Mouse (Mus musculus): ENCODE results near the gene Kif21b. TPM values are rescaled to one million over a fixed set of nuclear protein-coding genes. Genes with fewer than 3 reads are reported as not detected.
A peak's percentile ranks its signal among the peaks of the same experiment; 100 is the strongest.

Kif21b gene
- polyA plus RNA-seq, 2 experiments from 2014 or later: 26.6 to 31.2 TPM

- ATAC-seq: no peak
Measured at GRCm38 (mm10) chr1:136160297-136160696, 29.1 kb downstream of the Kif21b start.

GRCm38 (mm10) chr1:136160930-136161329 lies 29.7 kb downstream of the Kif21b start:
- ATAC-seq: no peak

GRCm38 (mm10) chr1:136161333-136161921 lies 30.2 kb downstream of the Kif21b start:
- no peak for ATAC-seq

GRCm38 (mm10) chr1:136165436-136165835 lies 34.2 kb downstream of the Kif21b start:
- no peak for ATAC-seq

GRCm38 (mm10) chr1:136167657-136168056 lies 36.5 kb downstream of the Kif21b start:
- no peak for ATAC-seq

- ATAC-seq: peak; percentile 69
Measured at GRCm38 (mm10) chr1:136170109-136170508, 38.9 kb downstream of the Kif21b start.

- no peak for ATAC-seq
Measured at GRCm38 (mm10) chr1:136172696-136173095, 41.5 kb downstream of the Kif21b start.

GRCm38 (mm10) chr1:136174101-136174606 lies 43.0 kb downstream of the Kif21b start:
- peak; percentile 75 for ATAC-seq

- ATAC-seq: peak; percentile 19
Measured at GRCm38 (mm10) chr1:136175183-136175582, 44.0 kb downstream of the Kif21b start.

GRCm38 (mm10) chr1:136177085-136177484 lies 45.9 kb downstream of the Kif21b start:
- no peak for ATAC-seq

GRCm38 (mm10) chr1:136178741-136179140 lies 47.6 kb downstream of the Kif21b start:
- ATAC-seq: no peak

GRCm38 (mm10) chr1:136179511-136180001 lies 48.4 kb downstream of the Kif21b start:
- ATAC-seq: no peak

- ATAC-seq: no peak
Measured at GRCm38 (mm10) chr1:136190033-136190432, 58.8 kb downstream of the Kif21b start.

GRCm38 (mm10) chr1:136212803-136213202 lies 81.6 kb downstream of the Kif21b start, which contains the start of gene Mroh3:
Mroh3 (minus strand) TSS chr1:136212828.
- ATAC-seq: no peak

GRCm38 (mm10) chr1:136214304-136214703 lies 83.1 kb downstream of the Kif21b start:
- no peak for ATAC-seq

GRCm38 (mm10) chr1:136220037-136220871 lies 89.1 kb downstream of the Kif21b start:
- ATAC-seq: no peak

GRCm38 (mm10) chr1:136222386-136222785 lies 91.2 kb downstream of the Kif21b start:
- no peak for ATAC-seq

- ATAC-seq: no peak
Measured at GRCm38 (mm10) chr1:136223758-136224342, 92.7 kb downstream of the Kif21b start.

GRCm38 (mm10) chr1:136225846-136226245 lies 94.7 kb downstream of the Kif21b start:
- ATAC-seq: no peak

GRCm38 (mm10) chr1:136226626-136227025 lies 95.4 kb downstream of the Kif21b start:
- ATAC-seq: no peak

Measured in activated CD4-positive, CD25-positive, alpha-beta regulatory T cell, adult 4 months (primary cell).